Mouse (Mus musculus) bone marrow, adult 2 months (tissue): ENCODE measurements around the gene Otx1.

ENCODE experiments used
- CTCF ChIP-seq: fragments of 200-500 bp; IDR thresholded peaks from 2 replicates; pipeline ENCODE4 v1.5.1; 2011; ENCODE audit warnings: low read length, control low read depth; ENCODE audit not compliant: control insufficient read depth, insufficient read depth
- POLR2A ChIP-seq: fragments of 200-500 bp; IDR thresholded peaks from 2 replicates; pipeline ENCODE4 v1.6.1; 2011; ENCODE audit warnings: low read depth, mild to moderate bottlenecking, control low read depth, low read length, borderline replicate concordance; ENCODE audit not compliant: control insufficient read depth

GRCm38 (mm10) chr11:21951657-21952237, 51.0 kb downstream of the Otx1 start:
- no peak for TF ChIP-seq CTCF
- no peak for TF ChIP-seq POLR2A
